Mouse (Mus musculus): Measurements from ENCODE around the gene Fancd2.

Gene Fancd2

DNA sequence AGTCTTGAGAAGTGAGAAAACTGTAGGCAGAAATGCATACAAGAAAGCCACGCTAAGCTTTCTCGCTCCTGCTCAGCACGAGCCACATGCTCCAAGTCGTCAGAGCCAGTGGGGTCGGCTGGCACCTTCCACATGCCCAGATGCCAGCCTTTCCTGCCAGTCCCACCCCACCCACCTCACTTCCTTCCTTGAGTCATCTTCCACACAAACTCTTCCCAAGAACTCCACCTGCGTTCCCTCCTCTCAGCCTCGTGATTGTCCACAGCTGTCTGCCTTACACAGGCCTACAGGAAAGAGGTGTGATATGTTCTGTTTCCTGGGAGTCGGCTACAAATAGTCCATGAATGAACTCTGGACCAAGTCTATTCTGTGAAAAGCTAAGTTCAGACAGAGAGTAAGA lies 8.1 kb upstream of the Fancd2 start:
- DNase-seq, result no peak

DNA sequence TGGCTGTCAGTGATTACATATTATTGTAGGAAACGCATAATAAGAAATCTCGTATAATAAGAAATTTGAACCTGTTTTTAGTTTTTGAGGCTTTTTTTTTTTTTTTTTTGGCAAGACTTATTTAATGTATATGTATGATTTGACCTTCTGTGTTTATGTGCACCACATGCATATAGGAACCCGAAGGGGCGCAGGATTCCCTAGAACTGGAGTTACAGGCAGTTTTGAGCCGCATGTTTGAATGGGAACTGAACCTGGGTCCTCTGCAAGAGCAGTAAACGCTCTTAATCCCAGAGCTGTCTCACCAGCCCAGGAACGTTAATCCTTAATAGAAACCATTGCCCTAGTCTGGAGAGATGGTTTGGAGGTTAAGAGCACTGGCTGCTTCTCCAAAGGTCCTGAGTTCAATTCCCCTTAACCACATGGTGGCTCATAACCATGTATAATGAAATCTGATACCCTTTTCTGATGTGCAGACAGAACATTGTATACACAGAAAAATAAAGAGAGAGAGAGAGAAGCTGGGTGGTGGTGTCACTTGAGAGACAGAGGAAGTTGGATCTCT lies 440 bp downstream of the Fancd2 start:
- no peak for DNase-seq

DNA sequence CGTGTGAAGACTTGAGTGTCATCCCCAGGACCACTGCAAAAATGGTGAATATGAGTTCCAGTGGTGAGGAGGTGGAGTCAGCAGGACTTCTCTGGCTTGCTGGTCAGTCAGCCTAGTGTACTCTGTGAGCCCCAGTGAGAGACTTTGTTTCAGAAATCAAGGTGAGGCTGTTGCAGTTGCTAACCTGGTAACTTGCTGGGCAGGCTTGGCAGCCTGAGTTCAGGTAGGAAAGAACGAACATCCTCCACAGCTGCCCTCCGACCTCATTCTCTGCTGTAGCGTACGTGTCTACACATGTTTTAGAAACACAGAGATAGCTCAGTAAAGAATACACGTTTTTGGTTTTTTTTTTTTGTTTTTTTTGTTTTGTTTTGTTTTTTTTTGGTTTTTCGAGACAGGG lies 3.4 kb downstream of the Fancd2 start:
- no peak for DNase-seq

DNA sequence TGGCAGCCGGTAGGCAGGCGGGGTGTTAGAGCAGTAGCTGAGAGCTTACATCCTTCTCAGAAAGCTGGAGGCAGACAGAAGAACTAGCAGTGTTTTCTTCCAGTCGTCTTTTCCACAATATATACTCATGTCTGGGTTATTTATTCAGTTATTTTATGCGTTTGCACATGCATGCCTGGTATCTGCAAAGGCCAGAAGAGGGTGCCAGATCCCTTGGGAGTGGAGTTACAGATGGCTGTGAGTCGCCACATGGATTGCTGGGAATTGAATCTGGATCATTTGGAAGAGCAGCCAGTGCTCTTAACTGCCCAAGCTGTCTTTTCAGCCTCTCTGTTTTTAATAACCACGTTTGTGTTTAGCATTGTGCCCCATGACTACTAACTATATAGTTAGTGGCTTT lies 10.1 kb downstream of the Fancd2 start:
- no peak for DNase-seq

DNA sequence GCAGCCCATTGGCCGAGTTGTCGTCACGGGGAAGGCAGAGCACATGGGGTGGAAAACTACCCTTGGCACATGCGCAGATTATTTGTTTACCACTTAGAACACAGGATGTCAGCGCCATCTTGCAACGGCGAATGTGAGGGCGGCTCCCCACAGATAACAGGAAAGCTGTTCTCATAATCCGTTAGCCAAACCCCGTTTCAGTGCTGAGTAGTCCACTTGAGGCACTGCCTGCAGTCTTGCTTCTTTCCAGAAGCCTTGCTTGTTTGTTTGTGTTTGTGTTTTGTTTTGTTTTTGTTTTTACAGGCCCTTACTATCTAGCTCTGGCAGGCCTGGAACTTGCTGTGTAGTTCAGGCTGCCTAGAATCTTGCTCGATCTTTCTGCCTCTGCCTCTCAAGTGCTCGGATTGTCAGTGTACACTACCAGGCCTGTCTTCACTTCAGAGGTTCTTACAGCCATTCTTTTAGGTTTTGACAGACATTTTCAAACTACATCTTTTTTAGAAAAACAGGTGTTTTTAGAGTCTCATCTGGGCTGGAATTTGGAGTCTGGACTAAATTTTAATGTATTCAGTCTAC lies 12.5 kb downstream of the Fancd2 start:
- DNase-seq, result no peak

DNA sequence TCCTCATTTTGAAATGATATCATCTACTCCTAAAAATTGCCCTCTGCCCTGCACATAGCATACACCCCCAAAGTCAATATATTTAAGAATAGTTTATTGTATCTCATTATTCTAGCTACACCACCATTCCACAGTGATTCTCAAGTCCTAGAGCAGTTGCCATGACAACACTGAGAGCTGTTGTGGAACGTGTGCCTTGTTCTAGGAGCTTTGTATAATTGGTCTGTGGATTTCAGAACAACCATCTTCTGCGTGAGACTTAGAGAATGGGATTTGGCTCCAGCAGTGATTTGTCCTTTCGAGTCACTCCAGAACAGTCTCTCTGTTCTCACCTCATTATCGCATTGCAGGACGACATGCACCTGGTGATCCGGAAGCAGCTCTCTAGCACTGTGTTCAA lies 28.3 kb downstream of the Fancd2 start:
- no peak for DNase-seq

DNA sequence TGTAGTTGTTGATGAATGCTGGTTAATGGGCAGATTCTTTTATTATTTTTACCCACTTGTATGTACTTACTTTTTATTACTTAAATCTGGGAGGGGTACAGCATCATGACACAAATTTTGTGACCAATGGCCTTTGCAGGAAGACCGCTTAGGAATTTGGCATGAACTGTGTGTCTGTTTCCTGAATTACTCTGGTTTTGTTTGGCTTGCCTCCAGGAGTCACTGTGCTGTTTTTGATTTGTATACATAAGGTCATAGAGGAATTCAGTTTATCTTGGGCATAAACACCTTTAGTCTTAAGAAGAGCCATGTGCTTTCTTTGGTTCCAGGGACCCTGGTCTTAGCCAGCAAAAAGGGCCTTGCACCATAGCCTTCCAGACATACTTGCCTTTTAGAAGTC lies 33.1 kb downstream of the Fancd2 start:
- DNase-seq, result no peak

DNA sequence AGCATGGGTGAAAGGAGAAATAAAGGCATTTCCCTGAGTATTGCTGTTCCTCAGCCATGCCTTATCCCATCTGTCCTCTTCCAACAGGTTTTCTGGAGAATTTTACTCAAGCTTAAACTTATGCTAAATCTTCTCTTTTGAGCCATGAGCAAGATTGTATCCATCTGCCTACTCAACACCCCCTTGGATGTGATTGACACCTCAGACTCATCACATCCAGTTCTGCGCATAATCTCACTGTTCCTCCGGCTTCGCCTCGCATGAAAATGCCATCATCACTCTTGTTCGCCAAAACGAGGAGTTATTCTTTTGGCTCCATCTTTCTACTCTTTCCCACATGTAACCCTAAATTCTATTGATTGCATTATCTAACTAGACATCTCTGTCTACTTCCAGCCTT lies 44.6 kb downstream of the Fancd2 start:
- no peak for DNase-seq

DNA sequence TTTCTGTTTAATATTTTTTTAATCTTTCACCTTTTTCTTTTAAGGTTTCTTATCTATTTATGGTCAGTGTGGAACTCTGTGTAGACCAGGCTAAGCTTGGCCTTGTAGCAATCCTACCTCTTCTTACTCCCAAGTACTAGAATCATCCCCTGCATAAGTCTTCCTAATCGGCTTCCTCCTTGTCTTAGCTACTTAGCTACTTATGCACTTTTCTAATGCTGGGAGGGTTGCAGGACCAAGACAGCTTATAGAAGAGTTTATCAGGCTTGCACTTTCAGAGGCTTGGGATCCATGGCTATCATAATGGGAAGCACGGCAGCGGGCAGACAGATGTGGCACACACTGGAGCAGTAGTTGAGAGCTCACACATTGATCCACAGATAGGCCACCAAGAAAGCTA lies 47.8 kb downstream of the Fancd2 start:
- no peak for DNase-seq

DNA sequence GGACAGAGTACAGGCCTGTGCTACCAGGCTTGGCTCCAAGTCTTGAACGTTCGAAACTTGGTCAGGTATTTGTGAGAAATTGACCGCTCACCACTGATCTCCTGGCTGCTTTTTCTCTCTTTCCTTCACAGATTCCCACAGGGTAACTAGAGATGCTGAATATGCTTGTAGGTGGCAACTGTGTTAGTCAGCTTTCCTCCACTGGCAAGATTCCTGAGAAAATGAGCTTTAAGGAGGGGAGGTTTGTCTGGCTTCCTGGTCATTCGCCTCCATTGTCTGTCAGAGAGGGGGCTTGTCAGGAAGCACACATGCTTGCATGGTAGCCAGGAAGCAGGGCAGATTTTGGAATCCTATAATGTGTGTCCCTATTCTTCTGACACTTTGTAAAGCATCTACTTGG lies 51.5 kb downstream of the Fancd2 start:
- no peak for DNase-seq

DNA sequence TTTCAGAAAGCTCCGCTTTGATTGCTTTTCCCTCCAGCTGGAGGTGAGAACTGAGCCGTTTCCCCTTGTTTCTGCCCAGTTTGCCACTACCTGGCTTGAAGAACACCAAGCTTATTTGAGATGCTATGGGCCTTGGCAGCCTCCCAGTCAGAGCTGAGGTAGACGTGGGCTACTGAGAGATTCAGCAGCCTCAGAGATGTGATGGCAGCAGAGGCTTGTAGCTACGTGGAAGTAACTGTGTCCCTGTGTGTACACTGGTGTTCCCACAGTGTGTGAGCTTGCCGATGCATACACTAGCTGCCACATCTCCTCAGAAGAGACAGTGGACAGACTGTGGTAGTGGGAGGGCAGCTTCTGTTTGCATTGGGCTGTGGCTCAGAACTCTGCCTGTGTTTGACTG lies 53.6 kb downstream of the Fancd2 start:
- DNase-seq, result no peak

DNA sequence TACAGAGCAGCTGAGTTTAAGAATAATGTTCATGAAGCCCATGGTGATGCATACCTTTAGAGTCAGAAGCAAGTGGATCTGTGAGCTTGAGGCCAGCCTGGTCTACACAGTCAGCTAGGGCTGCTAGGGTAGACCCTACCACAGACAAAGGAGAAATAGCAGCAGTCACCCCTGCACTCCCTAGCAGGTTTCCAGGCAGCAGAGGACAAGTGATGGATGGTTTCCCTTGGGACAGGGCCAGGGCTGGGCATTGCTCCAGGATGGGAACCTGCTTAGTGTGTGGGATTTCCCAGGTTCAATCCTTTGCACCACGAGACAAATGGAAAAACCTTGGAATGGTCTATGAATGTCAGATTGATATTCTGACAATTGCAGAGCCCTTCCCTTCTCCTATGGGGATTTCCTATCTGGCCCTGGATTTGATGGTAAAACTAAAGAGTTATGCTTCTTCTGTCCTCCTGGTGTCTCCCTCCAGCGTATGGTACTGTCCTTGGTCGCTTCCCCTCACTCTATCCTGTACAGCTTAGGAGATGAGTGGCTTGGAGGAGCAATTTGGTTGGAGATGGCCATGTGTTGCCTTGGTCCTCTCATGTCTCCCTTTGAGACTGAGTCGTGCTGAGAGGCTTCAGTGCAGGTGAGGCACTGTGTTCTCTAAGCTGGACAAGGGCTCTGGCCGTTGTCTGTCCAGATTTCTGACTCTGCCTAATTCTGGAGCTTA lies 55.1 kb downstream of the Fancd2 start:
- DNase-seq, result peak; percentile 64 to 80

DNA sequence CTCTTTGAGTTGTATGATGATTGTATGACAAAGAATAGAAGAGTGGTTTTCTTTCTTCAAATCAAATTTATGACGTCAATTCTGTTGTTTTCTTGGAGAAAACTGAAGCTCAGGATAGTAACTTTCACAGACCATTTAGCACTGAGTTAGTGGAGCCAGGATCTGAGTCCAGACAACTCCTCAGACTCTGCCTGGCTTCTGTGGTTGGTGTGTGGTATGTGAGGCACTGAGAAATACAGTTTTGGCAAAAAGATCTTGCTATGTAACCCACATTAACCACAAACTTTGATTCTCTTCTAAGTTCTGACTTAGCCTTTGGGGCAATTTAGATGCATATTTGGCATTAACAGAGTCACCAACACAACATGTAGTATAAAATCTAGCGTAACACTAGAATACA lies 61.2 kb downstream of the Fancd2 start:
- no peak for DNase-seq

DNA sequence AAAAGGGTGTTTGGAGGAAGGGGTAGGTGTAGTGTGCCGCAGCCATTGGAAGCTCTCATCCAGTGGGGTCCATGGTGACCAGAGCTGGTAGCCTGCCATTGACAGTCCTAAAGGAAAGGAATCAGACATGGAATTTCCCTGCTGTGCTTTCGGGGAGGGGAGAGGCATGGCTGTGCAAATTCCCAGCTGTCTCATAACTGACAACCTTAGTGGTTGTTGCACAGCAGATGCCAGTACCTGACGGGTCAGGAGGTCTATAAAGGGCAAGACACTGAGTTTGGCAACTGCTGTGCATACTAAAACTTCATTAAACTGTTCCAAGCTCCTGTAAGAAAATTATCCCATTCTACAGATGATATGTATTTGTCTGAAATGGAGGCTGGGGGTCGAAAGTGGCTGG lies 66.5 kb downstream of the Fancd2 start:
- DNase-seq, result no peak

DNA sequence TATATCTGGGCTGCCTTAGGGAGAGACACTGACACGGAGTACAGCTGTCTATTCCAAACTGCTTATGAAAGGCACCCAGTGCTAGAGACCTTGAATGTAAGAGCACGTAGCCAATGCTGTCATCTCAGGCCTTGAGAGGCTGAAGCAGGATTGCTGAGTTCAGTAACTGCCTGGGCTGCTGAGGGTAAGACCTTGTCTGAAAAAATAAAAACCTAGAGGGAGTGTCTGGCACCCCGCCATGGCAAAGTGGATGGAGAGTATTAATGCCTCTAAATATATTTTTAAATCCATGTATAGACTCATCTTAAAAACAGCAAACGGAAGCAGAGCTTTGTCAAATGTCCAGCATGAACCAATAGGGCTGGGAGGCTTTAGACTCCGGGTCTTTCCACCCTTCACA lies 68.4 kb downstream of the Fancd2 start:
- peak in 1 of 2 experiments; percentile 16 for DNase-seq

DNA sequence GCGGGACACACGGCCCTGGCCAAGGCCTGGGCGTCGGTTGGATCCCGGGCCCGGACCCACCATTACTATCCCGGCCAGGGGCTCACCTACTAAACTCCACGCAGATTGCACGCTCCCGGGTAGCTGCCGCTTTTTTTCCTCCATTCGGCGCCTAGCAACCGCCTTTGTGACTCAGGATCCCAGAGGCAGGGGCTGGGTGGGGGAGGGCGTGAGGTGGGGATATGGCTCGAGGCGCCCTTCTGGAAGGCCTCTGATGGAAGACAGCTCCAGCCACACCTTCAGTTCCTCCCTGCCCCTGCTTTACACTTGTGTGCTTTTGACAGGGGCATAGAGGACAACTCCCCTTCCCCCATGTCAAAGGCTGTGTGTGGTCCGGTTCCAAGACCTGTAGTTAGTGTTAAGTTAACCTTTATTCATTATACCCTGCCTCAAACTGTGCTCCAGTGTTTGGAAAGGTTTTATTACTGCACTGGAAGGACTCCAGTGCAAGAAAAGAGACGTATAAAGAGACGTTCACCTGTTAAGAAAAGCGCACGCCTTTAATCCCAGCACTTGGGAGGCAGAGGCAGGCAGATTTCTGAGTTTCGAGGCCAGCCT lies 69.2 kb downstream of the Fancd2 start, which contains the start of gene Fancd2os:
Gene Fancd2os (minus strand): TSS at position 173 of the 597 bp plus-strand sequence.
- peak; percentile 15 to 31 for DNase-seq

DNA sequence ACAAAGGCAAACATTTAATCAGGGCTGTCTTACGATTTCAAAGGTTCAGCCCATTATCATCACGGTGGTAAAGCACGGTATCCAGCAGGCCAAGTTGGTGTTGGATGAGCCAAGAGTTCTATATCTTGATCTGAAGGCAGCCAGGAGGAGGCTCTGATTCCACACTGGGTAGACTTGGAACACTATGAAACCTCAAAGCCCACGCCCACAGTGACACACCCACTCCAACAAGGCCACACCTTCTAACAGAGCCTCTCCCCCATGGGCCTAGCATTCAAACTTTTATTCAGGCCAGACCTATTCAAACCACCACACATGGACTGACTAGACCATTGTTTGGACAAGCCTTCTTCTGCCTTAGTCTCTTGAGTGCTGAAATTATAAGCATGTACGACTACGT lies 71.3 kb downstream of the Fancd2 start:
- no peak for DNase-seq

DNA sequence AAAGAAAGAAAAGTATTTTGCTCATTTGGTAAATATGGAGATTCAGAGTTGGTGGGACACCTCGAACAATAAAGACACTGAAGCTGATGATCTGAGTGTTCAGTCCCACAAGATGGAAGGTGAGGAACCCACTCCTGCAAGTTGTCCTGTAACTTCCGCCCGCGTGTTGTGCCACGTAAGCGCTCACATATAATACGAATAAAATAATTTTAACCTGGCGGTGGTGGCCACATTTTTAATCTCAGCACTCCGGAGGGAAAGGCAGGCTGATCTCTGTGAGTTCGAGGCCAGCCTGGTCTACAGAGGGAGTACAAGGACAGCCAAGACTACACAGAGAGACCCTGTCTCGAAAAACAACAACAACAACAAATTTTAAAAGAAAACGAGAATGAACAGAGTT lies 72.5 kb downstream of the Fancd2 start:
- no peak for DNase-seq

DNA sequence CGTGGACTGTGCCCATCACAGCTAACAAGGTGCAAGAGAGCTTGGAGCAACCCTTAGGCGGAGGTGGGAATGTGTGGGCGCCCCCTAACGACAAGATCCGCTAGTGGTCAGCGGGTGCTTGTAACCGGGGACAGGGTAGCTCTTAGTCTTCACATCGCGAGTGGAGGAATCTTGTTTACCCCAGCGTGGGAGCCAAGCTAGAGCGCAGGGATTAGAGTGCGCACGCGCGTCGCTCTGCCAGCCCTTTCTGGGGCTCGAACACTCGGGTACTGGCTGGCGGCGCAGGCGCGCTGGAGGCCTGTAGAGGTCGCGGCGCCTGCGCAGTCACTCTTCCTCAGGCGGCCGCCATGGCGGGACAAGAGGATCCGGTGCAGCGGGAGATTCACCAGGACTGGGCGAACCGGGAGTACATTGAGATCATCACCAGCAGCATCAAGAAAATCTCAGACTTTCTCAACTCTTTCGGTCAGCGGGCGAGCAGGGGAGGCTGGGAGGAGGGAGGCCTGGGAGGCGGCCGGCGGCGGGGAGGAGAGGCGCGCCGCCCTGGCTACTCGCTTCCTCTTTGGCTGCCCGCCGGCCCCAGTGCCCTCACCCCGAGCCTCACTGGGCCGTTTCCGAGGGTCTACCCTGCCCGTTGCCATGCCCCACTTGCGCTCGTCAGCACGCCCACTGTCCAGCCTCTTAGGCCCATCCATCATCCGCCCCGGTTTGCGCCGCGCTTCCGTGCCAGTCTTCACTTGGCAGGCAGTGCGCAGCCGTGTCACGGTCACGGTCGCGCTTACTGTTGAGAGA lies 73.1 kb downstream of the Fancd2 start, which contains the start of gene Brk1:
Gene Brk1 (plus strand): TSS at position 341 of the 792 bp plus-strand sequence.
- peak; percentile 87 to 88 for DNase-seq

DNA sequence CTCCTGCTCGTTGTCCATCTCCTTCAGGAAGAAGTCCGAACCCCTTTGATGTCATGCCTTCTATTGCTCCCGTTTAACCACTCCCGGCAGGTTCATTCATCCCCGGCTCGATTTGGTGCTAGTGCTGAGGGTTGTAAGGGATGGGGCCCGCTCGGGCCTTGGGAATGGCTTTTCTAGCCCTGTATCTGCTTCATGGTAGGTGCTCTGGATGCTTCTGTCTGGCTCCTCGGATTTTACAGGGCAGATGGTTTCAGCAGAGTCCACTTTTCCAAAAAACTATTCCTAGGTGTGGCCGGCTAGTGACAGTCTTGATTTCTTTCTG lies 73.7 kb downstream of the Fancd2 start:
- no peak for DNase-seq

DNA sequence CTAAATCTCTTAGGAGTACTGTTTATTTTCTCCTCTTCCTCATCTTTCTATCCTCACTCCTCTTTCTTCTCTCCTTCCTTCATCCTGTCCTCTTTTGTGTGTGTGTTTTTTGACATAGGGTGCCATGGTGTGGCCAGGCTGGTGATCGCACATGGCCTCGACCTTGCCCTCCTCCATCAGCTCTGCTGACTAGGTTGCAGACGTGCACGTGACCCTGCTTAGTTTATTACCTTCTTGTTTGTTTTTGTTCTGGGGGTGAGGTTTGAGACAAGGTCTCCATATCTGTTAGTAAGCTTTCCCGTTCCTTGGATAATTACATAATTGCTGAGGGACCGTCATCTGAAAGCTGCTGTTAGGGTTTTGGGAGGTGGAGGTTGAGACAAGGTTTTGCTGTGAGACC lies 77.4 kb downstream of the Fancd2 start:
- DNase-seq, result no peak

DNA sequence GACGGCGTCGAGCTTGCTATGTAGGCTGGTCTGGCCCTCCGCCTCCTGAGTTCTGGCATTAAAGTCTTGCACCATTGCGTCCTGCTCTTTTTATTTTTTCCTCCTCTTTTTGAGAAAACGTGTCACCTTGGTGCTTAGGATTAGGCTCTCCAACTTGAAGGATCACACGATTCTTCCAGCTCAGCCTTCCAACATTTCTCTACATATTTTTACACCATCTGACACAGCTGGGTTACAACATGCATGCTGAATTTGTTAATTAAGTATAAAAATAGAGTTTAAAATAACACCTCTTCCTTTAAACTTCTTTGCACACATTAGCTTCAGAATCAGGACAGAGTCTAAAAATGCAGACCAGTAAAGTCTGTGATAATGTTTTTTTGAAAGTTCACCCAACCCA lies 77.8 kb downstream of the Fancd2 start:
- DNase-seq, result no peak

DNA sequence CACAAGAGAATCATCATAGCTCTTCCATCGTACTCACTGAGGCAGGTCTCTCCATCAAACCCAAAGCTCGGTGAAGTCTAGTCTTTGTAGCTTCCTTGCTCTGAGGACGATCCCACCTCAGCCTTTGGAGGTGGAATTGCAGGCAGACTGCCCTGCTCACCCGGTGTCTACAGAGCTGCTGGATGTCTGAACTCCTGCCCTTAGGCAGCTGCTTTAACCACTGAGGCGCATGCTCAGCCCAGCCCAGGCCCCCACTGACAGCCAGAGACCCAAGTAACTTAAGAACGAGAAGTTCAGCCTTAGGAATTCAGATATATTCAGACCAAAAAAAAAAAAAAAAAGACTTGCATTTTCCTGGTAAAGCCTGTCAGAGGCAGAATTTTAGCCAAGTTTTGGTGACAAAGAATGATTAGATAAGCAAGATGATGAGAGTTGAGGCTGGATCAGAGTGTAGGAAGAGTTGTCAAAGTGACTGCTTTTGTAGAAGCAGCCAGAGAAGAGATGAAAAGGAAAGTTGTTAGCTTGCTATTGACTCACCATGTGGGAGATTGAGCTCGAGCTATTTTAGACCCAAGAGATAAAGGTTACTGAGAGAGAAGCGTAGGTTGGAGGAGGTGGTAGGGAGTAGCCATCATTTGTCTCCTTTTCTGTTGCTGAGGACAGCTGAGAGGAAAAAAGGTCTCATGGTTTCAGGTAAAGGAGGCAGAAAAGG lies 80.9 kb downstream of the Fancd2 start:
- DNase-seq, result no peak
